Mouse (Mus musculus) gastrocnemius, adult 18-20 months (tissue): ENCODE results near the gene Afap1l2. TPM values are rescaled to one million over a fixed set of nuclear protein-coding genes. Genes with fewer than 3 reads are reported as not detected.

Experiments used
- DNase-seq: peaks from one replicate; pipeline ENCODE4 v3.0.0; 2021; ENCODE audit warnings: low spot score
- long read RNA-seq, 2 experiments: library from polyadenylated mRNA; stranded (forward); transcript quantifications; one replicate each; pipeline ENCODE4 v2.0.0; 2021
- total RNA-seq, 2 experiments: library from RNA; stranded (reverse); gene quantifications; 2 replicates each; pipeline ENCODE4 v1.2.3; 2021

Gene Afap1l2
- 1 to 10 TPM; 1.2 to 1.9 TPM for total RNA-seq
- long read RNA-seq, experiment 1, partial matches to known transcripts: 0 of 1 reads
- long read RNA-seq, experiment 1, other reads (novel, unspliced or antisense): 1 of 1 reads
- long read RNA-seq, experiment 2, partial matches to known transcripts: 0 of 2 reads
- long read RNA-seq, experiment 2, other reads (novel, unspliced or antisense): 0 of 2 reads

GRCm38 (mm10) chr19:57007781-57008710 lies at the start of gene Afap1l2:
Gene Afap1l2, minus strand, starts transcription at chr19:57008228.
- DNase-seq: peak; percentile 57

GRCm38 (mm10) chr19:57057568-57057967 lies 49.5 kb upstream of the Afap1l2 start:
- no peak for DNase-seq

GRCm38 (mm10) chr19:57055215-57056120 lies 47.4 kb upstream of the Afap1l2 start:
- DNase-seq: no peak

GRCm38 (mm10) chr19:57052959-57053358 lies 44.9 kb upstream of the Afap1l2 start:
- no peak for DNase-seq

- no peak for DNase-seq
Measured at GRCm38 (mm10) chr19:57052016-57052415, 44.0 kb upstream of the Afap1l2 start.

GRCm38 (mm10) chr19:57049592-57050090 lies 41.6 kb upstream of the Afap1l2 start:
- no peak for DNase-seq

- peak; percentile 46 for DNase-seq
Measured at GRCm38 (mm10) chr19:57047671-57048320, 39.8 kb upstream of the Afap1l2 start.

GRCm38 (mm10) chr19:57039258-57039657 lies 31.2 kb upstream of the Afap1l2 start:
- DNase-seq: no peak

- peak; percentile 35 for DNase-seq
Measured at GRCm38 (mm10) chr19:57036860-57037259, 28.8 kb upstream of the Afap1l2 start.

- DNase-seq: peak; percentile 66
Measured at GRCm38 (mm10) chr19:57031582-57031981, 23.6 kb upstream of the Afap1l2 start.

- no peak for DNase-seq
Measured at GRCm38 (mm10) chr19:57029461-57029860, 21.4 kb upstream of the Afap1l2 start.

GRCm38 (mm10) chr19:57028327-57029179 lies 20.5 kb upstream of the Afap1l2 start:
- peak; percentile 40 for DNase-seq

- DNase-seq: no peak
Measured at GRCm38 (mm10) chr19:57026501-57026900, 18.5 kb upstream of the Afap1l2 start.

GRCm38 (mm10) chr19:57017785-57018179 lies 9.8 kb upstream of the Afap1l2 start:
- no peak for DNase-seq

GRCm38 (mm10) chr19:57016995-57017784 lies 9.2 kb upstream of the Afap1l2 start:
- no peak for DNase-seq

GRCm38 (mm10) chr19:57014808-57015207 lies 6.8 kb upstream of the Afap1l2 start:
- peak; percentile 59 for DNase-seq

GRCm38 (mm10) chr19:57013271-57013677 lies 5.2 kb upstream of the Afap1l2 start:
- DNase-seq: no peak

- DNase-seq: no peak
Measured at GRCm38 (mm10) chr19:57012068-57012467, 4.0 kb upstream of the Afap1l2 start.

GRCm38 (mm10) chr19:57010064-57010463 lies 2.0 kb upstream of the Afap1l2 start:
- no peak for DNase-seq
